Mouse (Mus musculus) R1 (cell line): ENCODE measurements around the gene Ptpn3.

ENCODE experiments used
- DNase-seq: peaks from one replicate; pipeline ENCODE4 v3.0.0-alpha.2; 2018; ENCODE audit warnings: low read depth, low spot score

The Ptpn3 gene

GRCm38 (mm10) chr4:57301410-57302313, at the start of gene Ptpn3:
TSS of gene Ptpn3 (minus strand) at chr4:57301837.
- DNase-seq = peak; percentile 96

GRCm38 (mm10) chr4:57350541-57350940, 48.9 kb upstream of the Ptpn3 start:
- DNase-seq = no peak

- peak; percentile 57 for DNase-seq
These were observed 42.4 kb upstream of the Ptpn3 start for GRCm38 (mm10) chr4:57343996-57344395.

- DNase-seq = no peak
These were observed 37.3 kb upstream of the Ptpn3 start for GRCm38 (mm10) chr4:57338923-57339322.

GRCm38 (mm10) chr4:57338061-57338460, 36.4 kb upstream of the Ptpn3 start:
- DNase-seq = no peak

GRCm38 (mm10) chr4:57335000-57335666, 33.5 kb upstream of the Ptpn3 start:
- DNase-seq = no peak

- no peak for DNase-seq
These were observed 32.4 kb upstream of the Ptpn3 start for GRCm38 (mm10) chr4:57333926-57334548.

GRCm38 (mm10) chr4:57332511-57332910, 30.9 kb upstream of the Ptpn3 start:
- DNase-seq = no peak

GRCm38 (mm10) chr4:57320606-57321327, 19.1 kb upstream of the Ptpn3 start:
- DNase-seq = peak; percentile 68

GRCm38 (mm10) chr4:57318525-57319212, 17.0 kb upstream of the Ptpn3 start:
- DNase-seq = no peak

GRCm38 (mm10) chr4:57312256-57313166, 10.9 kb upstream of the Ptpn3 start:
- no peak for DNase-seq

GRCm38 (mm10) chr4:57311750-57312149, 10.1 kb upstream of the Ptpn3 start:
- no peak for DNase-seq

GRCm38 (mm10) chr4:57308214-57309000, 6.8 kb upstream of the Ptpn3 start:
- no peak for DNase-seq

- DNase-seq = no peak
These were observed 6.1 kb upstream of the Ptpn3 start for GRCm38 (mm10) chr4:57307747-57308146.

GRCm38 (mm10) chr4:57306260-57306659, 4.6 kb upstream of the Ptpn3 start:
- DNase-seq = no peak

GRCm38 (mm10) chr4:57305644-57306043, 4.0 kb upstream of the Ptpn3 start:
- peak; percentile 66 for DNase-seq

- peak; percentile 78 for DNase-seq
These were observed 898 bp downstream of the Ptpn3 start for GRCm38 (mm10) chr4:57300469-57301409.
